Mouse (Mus musculus) macrophage (primary cell): ENCODE results near the gene Slc51b. TPM values are rescaled to one million over a fixed set of nuclear protein-coding genes. Genes with fewer than 3 reads are reported as not detected.

Experiments
- H3K27ac ChIP-seq: fragments of 350-480 bp; formaldehyde crosslinking; 2 replicates; pipeline ENCODE4 v1.9.0; 2021
- H3K36me3 ChIP-seq: fragments of 350-480 bp; formaldehyde crosslinking; 2 replicates; pipeline ENCODE4 v1.9.0; 2021; ENCODE audit errors: inconsistent target
- H3K4me3 ChIP-seq: fragments of 350-480 bp; formaldehyde crosslinking; 2 replicates; pipeline ENCODE4 v1.9.0; 2021; ENCODE audit errors: inconsistent target
- H3K79me2 ChIP-seq: fragments of 350-480 bp; formaldehyde crosslinking; 2 replicates; pipeline ENCODE4 v1.9.0; 2021; ENCODE audit errors: inconsistent target
- WGBS: methylation state at CpG from one replicate; pipeline ENCODE4 v1.1.7; 2026; ENCODE audit warnings: inconsistent platforms; ENCODE audit not compliant: missing documents; 5-methylcytosine and 5-hydroxymethylcytosine counted together
- polyA plus RNA-seq: library from polyadenylated mRNA; stranded (reverse); fragments of 250-400 nt; gene quantifications from 3 replicates; pipeline ENCODE4 v1.2.4, GENCODE M21; 2018; ENCODE audit warnings: inconsistent platforms

Slc51b gene
- polyA plus RNA-seq, 1 experiment from 2014 or later, result not detected

GRCm38 (mm10) chr9:65430921-65431320 lies 8.2 kb upstream of the Slc51b start:
- no peak overlapping the region for H3K27ac ChIP-seq
- no peak overlapping the region for H3K4me3 ChIP-seq
- peaks cover under 1% of the 10 kb centered on the region; the same call in 1 of the 2 replicates for H3K79me2 ChIP-seq
- WGBS, result 92% methylated on average over 5 of the region's 5 CpGs
- no peaks in the 10 kb centered on the region for H3K36me3 ChIP-seq

- no peaks in the 10 kb centered on the region for H3K36me3 ChIP-seq
- H3K27ac ChIP-seq, result no peak overlapping the region
- H3K4me3 ChIP-seq, result no peak overlapping the region
- H3K79me2 ChIP-seq, result no peaks in the 10 kb centered on the region
These were observed 7.6 kb upstream of the Slc51b start for GRCm38 (mm10) chr9:65430401-65430800.

- H3K79me2 ChIP-seq, result no peaks in the 10 kb centered on the region
- no peaks in the 10 kb centered on the region for H3K36me3 ChIP-seq
- H3K27ac ChIP-seq, result no peak overlapping the region
- no peak overlapping the region for H3K4me3 ChIP-seq
- WGBS, result 91% methylated on average over 5 of the region's 5 CpGs
These were observed 5.2 kb upstream of the Slc51b start for GRCm38 (mm10) chr9:65428003-65428402.

- Histone ChIP-seq H3K79me2 (no peaks in the 10 kb centered on the region), H3K4me3 (no peak overlapping the region), H3K36me3 (no peaks in the 10 kb centered on the region), H3K27ac (no peak overlapping the region)
- 88% methylated on average over 2 of the region's 2 CpGs for WGBS
These were observed 4.8 kb upstream of the Slc51b start for GRCm38 (mm10) chr9:65427511-65427910.

- H3K27ac ChIP-seq, result no peak overlapping the region
- H3K36me3 ChIP-seq, result no peaks in the 10 kb centered on the region
- no peak overlapping the region for H3K4me3 ChIP-seq
- no peaks in the 10 kb centered on the region for H3K79me2 ChIP-seq
- 3% methylated on average over 3 of the region's 3 CpGs for WGBS
These were observed 1.6 kb upstream of the Slc51b start for GRCm38 (mm10) chr9:65424393-65424792.

GRCm38 (mm10) chr9:65419633-65420032 lies 3.1 kb downstream of the Slc51b start:
- Histone ChIP-seq H3K4me3 (no peak overlapping the region), H3K79me2 (no peaks in the 10 kb centered on the region), H3K36me3 (no peaks in the 10 kb centered on the region), H3K27ac (no peak overlapping the region)
- 95% methylated on average over 3 of the region's 3 CpGs for WGBS

- WGBS, result 97% methylated on average over 3 of the region's 3 CpGs
- no peak overlapping the region for H3K4me3 ChIP-seq
- H3K79me2 ChIP-seq, result no peaks in the 10 kb centered on the region
- H3K27ac ChIP-seq, result no peak overlapping the region
- H3K36me3 ChIP-seq, result no peaks in the 10 kb centered on the region
These were observed 5.0 kb downstream of the Slc51b start for GRCm38 (mm10) chr9:65417738-65418137.

GRCm38 (mm10) chr9:65411326-65411725 lies 11.4 kb downstream of the Slc51b start:
- no peak overlapping the region for H3K4me3 ChIP-seq
- no peak overlapping the region for H3K27ac ChIP-seq
- no peaks in the 10 kb centered on the region for H3K36me3 ChIP-seq
- no peaks in the 10 kb centered on the region for H3K79me2 ChIP-seq
- 72% methylated on average over 3 of the region's 3 CpGs for WGBS

- H3K79me2 ChIP-seq, result no peaks in the 10 kb centered on the region
- no peaks in the 10 kb centered on the region for H3K36me3 ChIP-seq
- H3K27ac ChIP-seq, result no peak overlapping the region
- 84% methylated on average over 8 of the region's 8 CpGs for WGBS
- no peak overlapping the region for H3K4me3 ChIP-seq
These were observed 12.4 kb downstream of the Slc51b start for GRCm38 (mm10) chr9:65410378-65410777.

GRCm38 (mm10) chr9:65408871-65409295 lies 13.9 kb downstream of the Slc51b start:
- Histone ChIP-seq H3K79me2 (no peaks in the 10 kb centered on the region), H3K36me3 (no peaks in the 10 kb centered on the region), H3K4me3 (no peak overlapping the region), H3K27ac (no peak overlapping the region)
- WGBS, result 89% methylated on average over 5 of the region's 5 CpGs

- Histone ChIP-seq H3K4me3 (no peak overlapping the region), H3K36me3 (no peaks in the 10 kb centered on the region), H3K27ac (no peak overlapping the region), H3K79me2 (no peaks in the 10 kb centered on the region)
- 100% methylated on average over 3 of the region's 3 CpGs for WGBS
These were observed 14.9 kb downstream of the Slc51b start for GRCm38 (mm10) chr9:65407861-65408260.

GRCm38 (mm10) chr9:65407327-65407726 lies 15.4 kb downstream of the Slc51b start:
- Histone ChIP-seq H3K27ac (no peak overlapping the region), H3K4me3 (no peak overlapping the region), H3K36me3 (no peaks in the 10 kb centered on the region), H3K79me2 (no peaks in the 10 kb centered on the region)
- 98% methylated on average over 4 of the region's 5 CpGs for WGBS

- WGBS, result 80% methylated on average over 2 of the region's 2 CpGs
- no peak overlapping the region for H3K27ac ChIP-seq
These were observed 17.6 kb downstream of the Slc51b start for GRCm38 (mm10) chr9:65405184-65405449.

GRCm38 (mm10) chr9:65404331-65405183 lies 18.2 kb downstream of the Slc51b start:
- WGBS, result 17% methylated on average over 14 of the region's 15 CpGs
- no peak overlapping the region for H3K27ac ChIP-seq
- H3K4me3 ChIP-seq, result no peak overlapping the region
- no peaks in the 10 kb centered on the region for H3K79me2 ChIP-seq
- no peaks in the 10 kb centered on the region for H3K36me3 ChIP-seq

More at GRCm38 (mm10) chr9:65405184-65405449, 17.6 kb downstream of the Slc51b start:
- Histone ChIP-seq H3K79me2 (no peaks in the 10 kb centered on the region), H3K4me3 (no peak overlapping the region), H3K36me3 (no peaks in the 10 kb centered on the region)

GRCm38 (mm10) chr9:65399934-65400333 lies 22.8 kb downstream of the Slc51b start:
- Histone ChIP-seq H3K4me3 (no peak overlapping the region), H3K79me2 (no peaks in the 10 kb centered on the region), H3K36me3 (no peaks in the 10 kb centered on the region), H3K27ac (no peak overlapping the region)
- 96% methylated on average over 6 of the region's 6 CpGs for WGBS

- Histone ChIP-seq H3K4me3 (no peak within 1 kb of the TSS), H3K79me2 (no peaks in the 10 kb centered on the region), H3K36me3 (no peaks in the 10 kb centered on the region), H3K27ac (no peak within 1 kb of the TSS)
- WGBS, result 1% methylated on average over 24 of the region's 24 CpGs
These were observed 24.5 kb downstream of the Slc51b start, which contains the start of gene Rasl12 for GRCm38 (mm10) chr9:65398279-65398678. Rasl12 (plus strand) TSS chr9:65398506.
